Mouse (Mus musculus) embryonic facial prominence, embryonic 15.5 days (tissue): ENCODE data around the gene Ddx39b. TPM values are rescaled to one million over a fixed set of nuclear protein-coding genes. Genes with fewer than 3 reads are reported as not detected.

Experiments used
- ATAC-seq: fragments of 200-750 bp; cut with Nextera tagmentation; 2 replicates; pipeline ENCODE4 v1.8.0; 2017; ENCODE audit warnings: low read depth, moderate TSS enrichment; ENCODE audit not compliant: insufficient number of reproducible peaks, low FRiP score, low TSS enrichment
- H3K27ac ChIP-seq: fragments of 300-500 bp; sonication (generic); replicated peaks from 2 replicates; pipeline ENCODE4 v1.5.1; 2015; ENCODE audit warnings: mild to moderate bottlenecking, inconsistent platforms
- H3K27me3 ChIP-seq: fragments of 300-500 bp; sonication (generic); 2 replicates; pipeline ENCODE4 v1.6.1; 2015; ENCODE audit warnings: inconsistent platforms
- H3K36me3 ChIP-seq: fragments of 300-500 bp; sonication (generic); 2 replicates; pipeline ENCODE4 v1.6.1; 2015; ENCODE audit warnings: mild to moderate bottlenecking, inconsistent platforms
- H3K4me1 ChIP-seq: fragments of 300-500 bp; sonication (generic); 2 replicates; pipeline ENCODE4 v1.6.1; 2015; ENCODE audit warnings: inconsistent platforms
- H3K4me2 ChIP-seq: fragments of 300-500 bp; sonication (generic); replicated peaks from 2 replicates; pipeline ENCODE4 v1.6.1; 2015; ENCODE audit warnings: mild to moderate bottlenecking, inconsistent platforms
- H3K4me3 ChIP-seq: fragments of 300-500 bp; sonication (generic); replicated peaks from 2 replicates; pipeline ENCODE4 v1.5.1; 2015; ENCODE audit warnings: mild to moderate bottlenecking, inconsistent platforms
- H3K9ac ChIP-seq: fragments of 300-500 bp; sonication (generic); 2 replicates; pipeline ENCODE4 v1.6.1; 2015; ENCODE audit warnings: inconsistent platforms
- H3K9me3 ChIP-seq: fragments of 300-500 bp; sonication (generic); replicated peaks from 2 replicates; pipeline ENCODE4 v1.6.1; 2016; ENCODE audit warnings: inconsistent platforms
- WGBS: fragments of 180-500 bp; shearing (Covaris S2); methylation state at CpG from one replicate; pipeline ENCODE4 v1.1.7; 2015; 5-methylcytosine and 5-hydroxymethylcytosine counted together
- microRNA-seq: library from miRNA; unstranded; fragments of <30 nt; microRNA quantifications from one replicate; pipeline ENCODE4, GENCODE M21; 2016; ENCODE audit warnings: borderline number of aligned reads
- polyA plus RNA-seq: library from polyadenylated mRNA; unstranded; fragments of >200 nt; fragmentation: Nextera tagmentation; extraction: Ambion mirVana; gene quantifications from 2 replicates; pipeline ENCODE4 v1.2.1, GENCODE M21; 2015

Gene Ddx39b
- polyA plus RNA-seq, 1 experiment from 2014 or later: 413 TPM

DNA sequence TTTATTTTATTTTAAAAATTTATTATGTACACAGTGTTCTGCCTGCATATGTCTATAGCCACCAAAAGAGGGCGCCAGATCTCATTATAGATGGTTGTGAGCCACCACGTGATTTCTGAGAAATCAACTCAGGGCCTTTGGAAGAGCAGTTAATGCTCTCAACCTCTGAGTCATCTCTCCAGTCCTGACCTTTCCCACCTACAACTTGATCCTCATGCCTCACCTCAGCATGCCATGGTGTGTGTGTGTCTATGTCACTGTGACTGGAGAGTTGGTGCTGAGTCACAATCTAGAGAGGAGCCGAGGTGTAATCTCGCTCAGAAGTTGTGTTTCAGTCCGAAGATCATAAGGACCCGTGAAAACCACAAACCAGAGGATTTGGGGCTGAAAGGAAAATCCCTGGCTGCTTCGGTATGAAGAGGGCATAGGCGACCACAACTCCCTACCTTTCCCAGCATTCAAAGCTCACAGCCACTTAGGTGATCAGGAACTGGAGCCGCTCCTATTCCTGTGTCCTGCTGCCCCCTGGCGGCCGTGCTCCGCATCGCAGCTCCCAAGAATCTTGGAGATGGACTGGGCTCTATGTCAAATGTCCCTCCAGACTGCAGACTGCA, 60.2 kb downstream of the Ddx39b start:
- 24% methylated on average over 13 of the region's 13 CpGs for WGBS
- Histone ChIP-seq H3K9ac (no peak overlapping the region), H3K36me3 (no peaks in the 10 kb centered on the region), H3K4me3 (no peak overlapping the region), H3K27ac (no peak overlapping the region), H3K27me3 (no peaks in the 10 kb centered on the region), H3K9me3 (no peaks in the 10 kb centered on the region), H3K4me2 (no peak overlapping the region), H3K4me1 (no peaks in the 10 kb centered on the region)
- peak; percentile 47; the same call in 1 of the 2 replicates for ATAC-seq

DNA sequence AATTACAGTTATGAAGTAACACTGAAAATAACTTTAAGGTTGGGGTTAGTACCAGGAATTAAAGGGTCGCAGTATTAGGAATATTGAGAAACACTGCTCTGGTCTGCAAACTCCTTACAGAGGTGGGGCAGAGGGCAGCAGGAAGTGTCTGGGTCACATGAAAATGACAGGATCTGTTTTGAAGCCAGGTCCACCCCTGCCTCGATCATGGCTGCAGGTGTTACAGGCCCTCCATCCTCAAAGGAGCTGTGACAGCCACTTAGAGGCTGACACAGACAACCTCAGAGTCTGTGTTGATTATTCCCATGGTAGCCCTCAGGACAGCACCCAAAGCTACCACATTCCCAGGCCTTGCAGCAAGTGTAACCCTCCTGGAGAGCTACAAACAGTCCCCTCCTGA, 61.7 kb downstream of the Ddx39b start:
- no peak overlapping the region for H3K9ac ChIP-seq
- 0 out of 2 replicates have a peak, but pooled peaks cover 5% of the 10 kb centered on the region for H3K27me3 ChIP-seq
- H3K4me1 ChIP-seq: no peaks in the 10 kb centered on the region
- 86% methylated on average over 2 of the region's 2 CpGs for WGBS
- no peak for ATAC-seq
- H3K36me3 ChIP-seq: no peaks in the 10 kb centered on the region
- no peak overlapping the region for H3K4me2 ChIP-seq
- no peaks in the 10 kb centered on the region for H3K9me3 ChIP-seq
- no peak overlapping the region for H3K27ac ChIP-seq
- no peak overlapping the region for H3K4me3 ChIP-seq

Small RNA genes within 50 kb of the gene (microRNA-seq; reads per million reads assigned to microRNA genes)
- gene Mir6973a (not detected), gene Mir6974 (not detected), gene Mir6975 (1.4 reads per million), gene Mir8094 (not detected)

Other genes with a start within 250 kb of the Ddx39b start
- gene Vars, start 240.8 kb upstream of the Ddx39b start, polyA plus RNA-seq: 108 and 114 TPM in 2 replicates
- 0.43 and 0.58 TPM in 2 replicates for gene Vwa7, start 225.2 kb upstream of the Ddx39b start, polyA plus RNA-seq
- 21.5 and 23.4 TPM in 2 replicates for gene Sapcd1, start 213.7 kb upstream of the Ddx39b start, polyA plus RNA-seq
- gene Msh5, start 195.0 kb upstream of the Ddx39b start, polyA plus RNA-seq: 3.6 and 5.4 TPM in 2 replicates
- gene Clic1, start 191.8 kb upstream of the Ddx39b start, polyA plus RNA-seq: 324 and 329 TPM in 2 replicates
- gene Ddah2, start 182.7 kb upstream of the Ddx39b start, polyA plus RNA-seq: 319 and 347 TPM in 2 replicates
- 98.5 and 131 TPM in 2 replicates for gene Ly6g6c, start 176.4 kb upstream of the Ddx39b start, polyA plus RNA-seq
- gene Mpig6b, start 175.6 kb upstream of the Ddx39b start, polyA plus RNA-seq: 1.1 and 1.4 TPM in 2 replicates
- gene Ly6g6e, start 164.8 kb upstream of the Ddx39b start, polyA plus RNA-seq: 31.4 and 33.0 TPM in 2 replicates
- 1.5 and 2.3 TPM in 2 replicates for gene Ly6g6d, start 163.7 kb upstream of the Ddx39b start, polyA plus RNA-seq
- 0.20 and 0.28 TPM in 2 replicates for gene Ly6g6f, start 156.1 kb upstream of the Ddx39b start, polyA plus RNA-seq
- gene Abhd16a, start 152.5 kb upstream of the Ddx39b start, polyA plus RNA-seq: 102 and 105 TPM in 2 replicates
- gene Ly6g5c, start 133.5 kb upstream of the Ddx39b start, polyA plus RNA-seq: not detected in 2 replicates
- 1.4 and 1.8 TPM in 2 replicates for gene Ly6g5b, start 126.3 kb upstream of the Ddx39b start, polyA plus RNA-seq
- 19.5 and 20.1 TPM in 2 replicates for gene Gpank1, start 120.3 kb upstream of the Ddx39b start, polyA plus RNA-seq
- 278 and 279 TPM in 2 replicates for gene Csnk2b, start 119.7 kb upstream of the Ddx39b start, polyA plus RNA-seq
- 11.2 and 12.2 TPM in 2 replicates for gene D17H6S53E, start 115.4 kb upstream of the Ddx39b start, polyA plus RNA-seq
- 0.17 TPM in 1 of 2 replicates, not detected in the other for gene Apom, start 109.7 kb upstream of the Ddx39b start, polyA plus RNA-seq
- 57.8 TPM in 2 replicates for gene Bag6, start 106.6 kb upstream of the Ddx39b start, polyA plus RNA-seq
- 179 and 198 TPM in 2 replicates for gene Prrc2a, start 76.8 kb upstream of the Ddx39b start, polyA plus RNA-seq
- gene Aif1, start 65.7 kb upstream of the Ddx39b start, polyA plus RNA-seq: 15.5 and 17.5 TPM in 2 replicates
- 27.2 and 27.4 TPM in 2 replicates for gene Lst1, start 53.3 kb upstream of the Ddx39b start, polyA plus RNA-seq
- 2.3 and 2.9 TPM in 2 replicates for gene Ltb, start 47.3 kb upstream of the Ddx39b start, polyA plus RNA-seq
- 0.47 and 0.76 TPM in 2 replicates for gene Tnf, start 39.7 kb upstream of the Ddx39b start, polyA plus RNA-seq
- gene Lta, start 36.4 kb upstream of the Ddx39b start, polyA plus RNA-seq: 0.27 and 0.32 TPM in 2 replicates
- gene Gm16181, start 20.9 kb upstream of the Ddx39b start, polyA plus RNA-seq: 0.57 TPM in 1 of 2 replicates, not detected in the other
- 4.1 and 4.4 TPM in 2 replicates for gene Atp6v1g2, start 8.1 kb upstream of the Ddx39b start, polyA plus RNA-seq
- 11.8 and 12.7 TPM in 2 replicates for gene Nfkbil1, start 6.0 kb upstream of the Ddx39b start, polyA plus RNA-seq
- gene H2-D1, start 21.0 kb downstream of the Ddx39b start, polyA plus RNA-seq: 81.6 and 82.0 TPM in 2 replicates
- gene H2-Q1, start 78.7 kb downstream of the Ddx39b start, polyA plus RNA-seq: not detected in 2 replicates
- 0.47 TPM in 1 of 2 replicates, not detected in the other for gene H2-Q2, start 100.5 kb downstream of the Ddx39b start, polyA plus RNA-seq
- gene H2-Q4, start 137.9 kb downstream of the Ddx39b start, polyA plus RNA-seq: 2.4 and 2.7 TPM in 2 replicates
- gene H2-Q6, start 183.1 kb downstream of the Ddx39b start, polyA plus RNA-seq: 0.14 and 0.28 TPM in 2 replicates
- 2.0 and 2.2 TPM in 2 replicates for gene H2-Q7, start 197.4 kb downstream of the Ddx39b start, polyA plus RNA-seq
- gene H2-Q10, start 228.3 kb downstream of the Ddx39b start, polyA plus RNA-seq: 0.73 and 0.93 TPM in 2 replicates